Mouse (Mus musculus): ENCODE measurements around the gene Crtc3. TPM values are rescaled to one million over a fixed set of nuclear protein-coding genes. Genes with fewer than 3 reads are reported as not detected.

Crtc3 gene
- total RNA-seq, 2 experiments from 2014 or later: 19.0 to 26.8 TPM

GRCm38 (mm10) chr7:80639981-80640380, 48.7 kb downstream of the Crtc3 start:
- no peak for DNase-seq

- no peak for DNase-seq
Observed at GRCm38 (mm10) chr7:80638460-80638859, 50.2 kb downstream of the Crtc3 start.

GRCm38 (mm10) chr7:80636953-80637800, 51.5 kb downstream of the Crtc3 start:
- no peak for DNase-seq

- DNase-seq: no peak
Observed at GRCm38 (mm10) chr7:80636288-80636952, 52.3 kb downstream of the Crtc3 start.

GRCm38 (mm10) chr7:80635866-80636265, 52.8 kb downstream of the Crtc3 start:
- DNase-seq: no peak

GRCm38 (mm10) chr7:80634741-80635140, 53.9 kb downstream of the Crtc3 start:
- DNase-seq: no peak

- DNase-seq: no peak
Observed at GRCm38 (mm10) chr7:80633635-80634034, 55.0 kb downstream of the Crtc3 start.

- DNase-seq: no peak
Observed at GRCm38 (mm10) chr7:80631993-80632392, 56.7 kb downstream of the Crtc3 start.

GRCm38 (mm10) chr7:80631405-80631804, 57.3 kb downstream of the Crtc3 start:
- DNase-seq: no peak

GRCm38 (mm10) chr7:80629369-80629768, 59.3 kb downstream of the Crtc3 start:
- no peak for DNase-seq

- peak; percentile 65 for DNase-seq
Observed at GRCm38 (mm10) chr7:80628708-80629183, 59.9 kb downstream of the Crtc3 start.

- DNase-seq: no peak
Observed at GRCm38 (mm10) chr7:80626943-80627342, 61.7 kb downstream of the Crtc3 start.

GRCm38 (mm10) chr7:80625841-80626240, 62.8 kb downstream of the Crtc3 start:
- no peak for DNase-seq

- no peak for DNase-seq
Observed at GRCm38 (mm10) chr7:80623276-80623675, 65.4 kb downstream of the Crtc3 start.

- no peak for DNase-seq
Observed at GRCm38 (mm10) chr7:80616096-80616495, 72.6 kb downstream of the Crtc3 start.

- no peak for DNase-seq
Observed at GRCm38 (mm10) chr7:80614042-80614441, 74.6 kb downstream of the Crtc3 start.

GRCm38 (mm10) chr7:80612191-80612787, 76.4 kb downstream of the Crtc3 start:
- DNase-seq: peak; percentile 38

GRCm38 (mm10) chr7:80611646-80612045, 77.0 kb downstream of the Crtc3 start:
- peak; percentile 33 for DNase-seq

GRCm38 (mm10) chr7:80607503-80607902, 81.2 kb downstream of the Crtc3 start:
- no peak for DNase-seq

- no peak for DNase-seq
Observed at GRCm38 (mm10) chr7:80606435-80606834, 82.2 kb downstream of the Crtc3 start.

- DNase-seq: no peak
Observed at GRCm38 (mm10) chr7:80605557-80605930, 83.1 kb downstream of the Crtc3 start.

- DNase-seq: no peak
Observed at GRCm38 (mm10) chr7:80604908-80605556, 83.6 kb downstream of the Crtc3 start.

- no peak for DNase-seq
Observed at GRCm38 (mm10) chr7:80602574-80602973, 86.1 kb downstream of the Crtc3 start.

All from adrenal gland, postnatal 10 days (tissue).